Mouse (Mus musculus) skeletal muscle tissue, adult 2 months (tissue): ENCODE measurements at regions not wholly inside any gene's neighbourhood (a gene's known extent, or its start where the extent isn't known, plus 50 kb on each side); places are given as distances from the start of the nearest gene placed in this dataset.

ENCODE experiments used
- DNase-seq: peaks from one replicate; pipeline ENCODE4 v3.0.0-alpha.2; 2012; ENCODE audit warnings: low read depth, low spot score

DNA sequence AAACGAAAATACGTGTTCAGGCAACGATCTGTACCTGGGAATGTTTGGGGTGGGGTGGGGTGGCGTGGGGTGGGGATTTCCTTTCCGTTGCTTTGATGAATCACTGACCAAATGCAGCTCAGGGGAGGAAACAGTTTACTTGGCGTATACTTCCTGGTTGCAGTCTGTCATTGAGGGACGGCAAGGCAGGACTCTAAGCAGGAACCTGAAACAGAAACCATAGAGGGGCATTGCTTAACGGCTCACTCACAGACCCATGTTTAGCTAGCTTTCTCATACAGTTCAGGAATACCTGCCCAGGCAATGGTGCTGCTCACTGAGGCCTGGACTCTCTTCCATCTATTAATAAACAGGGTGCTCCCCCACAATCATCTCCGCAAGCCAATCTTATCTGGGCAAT is 55.1 kb upstream of the Smox start:
- no peak for DNase-seq

DNA sequence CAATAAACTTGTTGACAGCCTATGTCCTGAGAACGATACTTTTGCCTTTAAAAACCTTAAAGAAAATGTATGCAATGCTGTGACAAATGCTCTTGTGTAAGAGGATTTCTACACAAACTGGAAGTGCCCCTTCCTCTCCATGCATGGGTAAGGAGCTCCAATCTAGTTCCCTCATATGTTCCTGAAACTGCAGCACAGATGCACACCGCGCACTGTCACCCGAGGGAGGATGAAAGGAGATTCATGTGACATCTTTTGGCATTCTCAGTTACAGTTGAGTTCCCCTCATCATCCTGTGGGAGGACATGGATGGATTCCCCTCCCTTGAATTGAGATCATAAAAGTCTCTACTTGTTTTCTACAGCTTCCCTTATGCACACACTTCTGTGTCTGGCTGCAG is 60.8 kb upstream of the Smox start:
- no peak for DNase-seq

DNA sequence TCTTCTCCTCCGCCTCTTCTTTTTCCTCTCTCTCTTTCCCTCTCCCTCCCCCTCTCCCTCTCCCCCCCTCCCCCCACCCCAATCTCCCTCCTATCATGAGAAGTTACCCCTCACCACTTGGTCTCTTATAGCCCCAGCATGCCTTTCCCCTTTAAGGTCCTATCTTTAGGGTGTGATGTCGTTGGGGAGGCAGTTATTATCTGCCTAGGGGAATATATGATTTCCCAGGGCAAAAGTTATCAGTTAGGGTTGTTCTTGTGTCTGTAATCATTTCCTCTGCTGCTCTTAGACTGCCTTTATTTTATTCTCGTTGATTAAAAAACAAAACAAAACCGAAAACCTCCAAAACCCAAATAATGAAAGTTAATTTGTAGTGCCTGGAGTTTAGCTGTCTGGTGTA is 63.2 kb upstream of the Smox start:
- no peak for DNase-seq

DNA sequence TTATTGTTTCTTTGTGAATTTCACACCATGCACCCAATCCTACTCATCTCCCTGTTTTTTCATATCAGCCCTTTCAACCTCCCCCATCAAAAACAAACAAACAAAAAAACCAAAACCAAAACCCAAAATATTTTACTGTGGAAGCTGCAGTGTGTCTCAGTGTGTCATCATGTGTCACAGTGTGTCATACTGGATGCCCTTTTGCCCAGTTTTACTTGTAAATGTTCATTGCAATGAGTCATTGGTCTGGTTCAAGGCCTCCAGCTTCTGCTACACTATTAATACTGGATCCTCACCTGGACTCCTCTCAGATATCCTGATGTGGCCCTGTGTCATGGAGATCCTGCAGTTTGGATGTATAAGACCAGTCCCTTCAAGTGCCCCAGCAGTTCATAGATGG is 64.4 kb upstream of the Smox start:
- no peak for DNase-seq

DNA sequence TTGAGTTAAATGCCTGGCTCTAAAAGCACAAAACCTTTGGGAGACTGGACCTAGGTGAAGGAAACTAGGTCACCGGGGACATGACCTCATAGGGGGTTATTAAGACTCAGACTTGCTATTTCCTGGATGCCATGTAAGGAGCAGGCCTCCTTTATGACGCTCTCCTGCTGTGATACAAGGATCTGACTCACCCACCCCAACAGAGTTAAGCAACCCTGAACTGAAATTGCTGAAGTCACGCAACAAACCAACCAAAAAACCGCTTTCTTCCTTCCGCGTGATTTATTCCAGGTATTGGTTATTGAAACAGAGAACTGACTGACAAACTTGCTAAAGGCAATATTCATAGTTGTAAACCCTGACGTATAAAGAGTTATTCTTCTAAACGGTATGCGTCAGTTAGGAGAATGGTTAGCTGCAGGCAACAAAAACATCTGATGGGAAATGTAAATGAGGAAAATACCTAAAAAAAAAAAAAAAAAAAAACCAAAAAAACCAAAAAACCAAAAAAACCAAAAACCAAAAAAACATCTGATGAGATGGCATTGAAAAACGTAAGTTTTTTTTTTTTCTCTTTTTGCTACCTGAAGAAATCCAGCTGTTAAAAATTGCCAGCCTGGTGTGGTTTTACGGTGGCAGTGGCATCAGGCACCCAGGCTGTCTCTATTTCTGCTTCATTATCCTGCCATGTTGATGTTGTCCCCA is 67.5 kb upstream of the Smox start:
- DNase-seq = no peak

DNA sequence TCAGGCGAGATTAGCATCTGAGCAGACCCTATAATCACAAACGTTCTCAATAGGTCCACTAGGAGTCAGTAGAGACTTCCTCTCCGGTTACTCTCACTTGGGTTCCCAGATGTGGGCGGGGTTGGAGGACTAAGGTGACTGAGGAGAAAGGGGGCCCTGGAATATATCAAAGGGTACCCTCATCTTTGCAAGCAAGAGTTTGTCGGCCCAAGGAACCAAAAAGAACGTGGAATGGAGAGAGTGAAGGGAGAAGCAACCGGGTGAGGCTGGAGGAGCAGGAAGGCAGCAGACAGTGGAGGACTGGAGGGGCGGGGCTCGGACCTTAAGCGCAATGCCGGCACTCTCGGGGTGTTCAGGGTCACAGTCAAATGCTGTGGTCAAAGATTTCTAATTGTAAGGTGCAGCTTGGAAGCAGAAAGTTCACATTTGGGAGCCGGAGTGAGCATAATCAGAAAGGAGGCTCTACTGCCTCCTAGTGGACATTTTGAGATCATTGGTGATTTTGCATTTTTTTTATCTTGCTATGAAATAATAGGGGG is 68.3 kb upstream of the Smox start:
- DNase-seq = peak; percentile 50

DNA sequence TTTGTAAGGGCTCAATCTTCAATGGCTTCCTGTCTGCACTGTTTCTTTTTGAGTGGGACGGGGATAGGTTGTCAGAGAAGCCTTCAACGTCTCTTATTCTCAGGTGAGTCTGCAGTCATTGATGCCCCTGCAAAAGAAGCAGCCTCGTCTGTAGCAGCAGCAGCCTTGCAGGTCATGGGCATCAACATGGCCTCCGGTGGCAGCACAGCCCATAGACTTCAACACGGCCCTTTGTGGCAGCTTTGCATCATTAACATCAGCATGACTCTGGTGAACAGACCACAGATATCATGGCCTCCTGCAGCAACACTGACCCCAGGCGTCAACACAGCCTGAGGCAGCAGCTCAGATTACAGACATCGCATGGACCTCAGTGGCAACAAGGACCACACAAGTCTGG is 65.4 kb upstream of the Rnf24 start:
- no peak for DNase-seq

DNA sequence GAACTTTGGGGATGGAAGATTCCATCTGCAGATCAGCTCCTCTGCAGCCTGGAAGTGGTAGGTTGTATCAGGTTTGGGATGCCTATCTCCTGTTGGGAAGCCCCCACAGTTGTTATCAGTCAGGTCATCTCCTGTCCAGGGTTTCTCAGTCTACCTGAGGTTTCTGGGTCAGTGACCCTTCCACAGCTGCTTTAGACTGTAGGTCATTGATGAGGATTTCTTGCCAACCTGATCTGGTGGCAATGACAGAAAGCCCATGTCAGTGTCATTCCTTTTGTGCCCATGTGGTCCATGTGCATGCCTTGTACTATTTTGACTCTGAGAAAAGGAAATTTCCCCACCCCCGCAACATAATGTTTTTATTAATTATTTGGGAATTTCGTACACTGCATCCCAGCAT is 64.8 kb upstream of the Rnf24 start:
- DNase-seq = no peak

DNA sequence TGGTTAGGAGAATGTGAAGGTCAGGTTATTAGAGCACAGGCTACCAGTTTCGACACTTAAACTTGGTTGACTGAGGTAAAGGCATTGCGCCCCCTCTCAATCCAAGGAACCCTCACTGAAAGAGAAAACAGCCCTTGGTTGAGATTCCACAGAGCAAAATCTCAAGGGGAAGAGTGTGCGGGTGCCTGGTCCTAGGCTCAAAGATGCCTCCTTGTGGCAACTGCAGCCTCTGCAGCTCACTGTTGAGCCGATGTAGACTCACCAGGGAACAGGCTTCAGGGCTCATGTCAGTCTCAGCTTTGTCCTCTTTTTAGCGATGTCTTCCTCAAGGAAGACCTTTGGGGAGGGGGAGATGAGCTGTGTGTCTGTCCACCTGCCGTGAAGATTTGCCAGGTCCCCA is 63.8 kb upstream of the Rnf24 start:
- peak; percentile 47 for DNase-seq

DNA sequence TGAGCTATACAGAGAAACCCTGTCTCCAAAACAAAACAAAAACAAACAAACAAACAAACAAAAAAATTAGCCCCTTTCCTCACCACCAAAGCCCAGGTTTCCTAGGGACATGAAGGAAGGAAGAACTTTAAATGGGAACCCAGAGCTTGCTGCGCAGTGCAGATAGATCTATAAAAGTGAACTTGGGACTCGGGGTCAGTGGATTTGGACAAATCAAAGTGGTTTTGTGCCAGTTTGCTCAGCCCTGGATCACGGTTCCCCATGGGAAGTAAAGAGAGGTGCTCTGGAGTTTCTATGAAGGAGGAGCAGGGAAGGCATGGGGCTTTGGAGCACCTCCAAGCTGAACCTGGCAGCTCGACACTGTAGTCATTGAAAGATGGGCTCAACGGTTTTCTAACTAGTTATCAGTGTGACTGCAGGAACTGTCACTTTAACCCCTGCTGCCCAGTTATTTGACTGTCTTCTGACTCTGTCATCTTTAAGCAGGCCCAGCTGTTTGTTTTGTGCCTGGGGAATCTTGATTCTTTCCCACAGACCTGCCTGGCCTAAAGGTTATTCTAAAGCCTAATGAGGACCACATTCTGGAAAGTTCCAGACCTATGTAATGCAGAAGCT is 58.3 kb upstream of the Rnf24 start:
- DNase-seq = no peak

DNA sequence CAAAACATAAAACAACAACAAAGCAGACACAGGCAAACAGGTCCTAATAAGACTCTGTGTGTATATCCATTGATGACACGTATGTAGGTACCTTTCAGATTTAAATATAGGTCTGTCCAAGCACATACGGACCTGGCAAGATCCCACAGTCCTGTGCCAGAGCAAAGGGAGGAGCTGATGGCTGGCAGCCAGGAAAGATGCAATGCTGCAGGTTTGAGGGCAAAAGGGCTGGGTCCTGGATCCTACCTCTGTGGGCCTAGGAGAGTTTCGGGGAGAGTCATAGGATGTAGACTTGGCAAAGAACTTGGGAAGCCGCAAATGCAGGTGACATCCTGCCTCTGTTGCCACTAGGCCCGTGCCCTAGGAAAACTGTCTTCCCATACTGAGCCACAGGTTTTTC is 54.6 kb upstream of the Rnf24 start:
- DNase-seq = no peak

DNA sequence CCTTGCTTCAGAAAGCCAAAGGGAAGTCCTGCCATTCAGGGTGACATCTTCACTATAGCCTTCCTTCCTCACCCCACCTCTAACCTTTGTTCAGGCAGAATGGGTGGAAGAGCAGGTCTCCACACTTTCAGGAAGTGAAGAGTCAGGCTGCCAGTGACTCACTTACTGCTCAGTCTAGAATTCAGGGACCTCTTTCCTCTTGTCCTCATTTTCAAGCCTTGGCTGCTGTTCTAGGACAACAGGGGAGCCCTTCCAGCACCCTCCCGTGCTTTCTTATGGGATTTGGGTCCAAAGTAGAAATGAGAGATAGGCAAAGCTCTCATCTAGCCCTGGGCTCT is 51.5 kb upstream of the Rnf24 start:
- no peak for DNase-seq

DNA sequence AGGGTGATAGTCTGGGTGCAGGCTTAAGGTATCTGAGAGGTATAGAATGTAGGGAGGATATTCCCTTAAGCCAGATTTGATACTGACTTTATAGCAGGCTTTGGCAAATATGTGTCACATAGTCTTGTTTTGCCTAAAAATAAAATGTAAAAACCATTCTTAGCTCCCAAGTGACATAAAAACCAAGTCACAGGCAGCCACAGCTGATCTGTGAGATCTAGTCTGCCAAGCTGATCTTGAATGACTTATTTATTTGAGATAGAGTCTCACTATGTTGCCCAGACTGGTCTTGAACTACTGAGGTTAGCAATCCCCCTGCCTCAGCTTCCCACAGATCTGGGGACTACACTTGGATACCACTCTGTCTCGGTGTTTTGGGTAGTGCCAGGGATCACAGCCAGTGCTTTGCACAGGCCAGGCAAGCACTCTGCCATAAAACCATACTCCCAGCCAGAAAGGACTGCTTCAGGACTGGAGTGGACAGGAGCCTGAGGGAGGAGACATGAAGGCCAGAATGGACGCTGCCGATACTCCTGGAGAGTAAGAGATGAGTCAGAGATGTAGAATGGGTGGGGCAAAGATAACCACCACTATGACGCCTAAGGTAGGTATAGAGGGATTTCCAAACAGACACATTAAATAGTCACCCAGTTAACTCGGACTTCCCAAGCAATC is 51.0 kb upstream of the Rnf24 start:
- no peak for DNase-seq
